Mouse (Mus musculus) 3134 (cell line): ENCODE results near the gene Gm49721.
"Not testable (repeated sequence)": the region's sequence is repeated elsewhere in the genome, so short reads cannot be mapped to it uniquely, and the experiment has no call there.

Source experiments
- DNase-seq: peaks from one replicate; pipeline ENCODE4 v3.0.0-alpha.2; 2011; ENCODE audit warnings: low spot score; ENCODE audit not compliant: insufficient read length; ENCODE audit errors: extremely low read depth

Gene Gm49721

DNA sequence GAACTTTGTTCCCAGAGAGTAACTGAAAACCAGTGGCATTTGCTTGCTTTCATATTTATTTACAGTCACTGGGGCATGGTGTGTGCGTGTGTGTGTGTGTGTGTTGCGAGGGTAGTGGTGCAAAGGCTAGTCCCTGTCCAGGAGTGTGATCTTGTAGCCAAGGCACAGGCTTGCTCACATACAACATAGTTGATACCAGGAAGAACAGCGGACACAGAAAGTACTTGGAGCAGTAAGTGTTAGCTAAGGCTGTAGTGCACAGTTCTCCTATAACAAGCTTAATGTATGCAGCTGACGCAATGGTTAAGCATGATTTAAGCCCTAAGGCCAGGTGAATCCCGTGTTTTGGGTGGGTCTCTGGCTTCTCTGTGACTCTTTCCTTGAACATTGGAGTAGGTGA lies 676 bp downstream of the Gm49721 start:
- DNase-seq: peak; percentile 19

GRCm38 (mm10) chr17:6980144-6980543 lies 1.4 kb downstream of the Gm49721 start:
- DNase-seq: not testable (repeated sequence)

DNA sequence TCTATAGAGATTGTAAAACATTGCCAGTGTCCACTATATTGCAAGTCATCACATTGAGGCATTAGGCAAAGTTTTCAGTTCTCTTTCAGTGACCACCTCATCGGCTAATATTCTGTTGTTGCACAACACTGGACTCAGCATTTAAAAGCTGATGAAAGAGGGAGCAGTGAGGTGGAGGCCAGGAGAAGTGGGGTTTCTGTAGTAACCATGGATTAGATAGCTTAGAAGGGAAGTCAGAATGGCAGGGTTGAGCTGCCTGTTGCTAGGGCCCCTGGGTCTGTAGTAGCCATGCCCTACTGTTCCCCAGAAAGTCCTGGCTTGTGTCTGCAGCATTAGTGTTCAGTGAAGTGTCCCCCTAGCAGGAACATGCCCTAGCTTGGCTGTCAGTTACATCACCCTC lies 7.4 kb downstream of the Gm49721 start:
- not testable (repeated sequence) for DNase-seq

DNA sequence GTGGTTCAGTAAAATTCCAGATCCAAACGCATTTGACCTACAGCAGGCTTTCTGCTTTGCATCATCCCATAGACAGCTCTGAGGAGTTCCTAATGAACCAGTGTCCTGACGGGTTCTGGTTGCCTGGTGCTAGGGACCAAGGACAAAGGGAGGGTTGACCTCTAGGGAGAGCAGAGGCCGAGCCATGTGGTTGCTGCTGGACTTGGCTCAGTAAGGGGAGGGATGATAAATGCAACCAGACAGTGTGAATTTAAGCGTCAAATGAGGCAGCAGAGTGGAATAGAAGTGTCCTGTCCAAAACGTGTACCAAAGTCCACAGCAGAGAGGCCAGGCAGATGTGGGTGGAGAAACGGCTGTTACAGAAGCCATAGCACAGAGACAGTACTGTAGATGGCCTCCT lies 16.8 kb downstream of the Gm49721 start:
- not testable (repeated sequence) for DNase-seq

DNA sequence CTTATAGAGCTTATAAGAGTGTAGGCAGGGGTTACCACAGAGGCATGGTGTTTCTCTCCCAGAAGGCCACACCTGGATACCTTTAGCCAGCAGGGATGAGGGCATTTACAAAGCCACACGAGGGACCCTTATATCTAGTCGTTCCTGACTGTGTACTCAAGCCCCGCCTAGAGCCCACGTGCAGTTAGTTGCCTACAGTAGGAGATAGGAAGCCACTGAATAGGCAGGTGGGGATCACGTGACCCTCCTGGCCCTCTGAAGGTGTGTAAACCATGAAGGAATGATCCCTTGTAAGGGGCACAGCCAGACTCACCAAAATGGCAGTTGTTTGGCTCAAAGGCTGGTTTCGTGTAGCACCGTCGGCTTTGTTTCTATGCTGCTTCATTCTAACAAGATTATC lies 18.1 kb downstream of the Gm49721 start:
- DNase-seq: not testable (repeated sequence)

- DNase-seq: not testable (repeated sequence)
These were observed 19.2 kb downstream of the Gm49721 start for GRCm38 (mm10) chr17:6997778-6998490.

DNA sequence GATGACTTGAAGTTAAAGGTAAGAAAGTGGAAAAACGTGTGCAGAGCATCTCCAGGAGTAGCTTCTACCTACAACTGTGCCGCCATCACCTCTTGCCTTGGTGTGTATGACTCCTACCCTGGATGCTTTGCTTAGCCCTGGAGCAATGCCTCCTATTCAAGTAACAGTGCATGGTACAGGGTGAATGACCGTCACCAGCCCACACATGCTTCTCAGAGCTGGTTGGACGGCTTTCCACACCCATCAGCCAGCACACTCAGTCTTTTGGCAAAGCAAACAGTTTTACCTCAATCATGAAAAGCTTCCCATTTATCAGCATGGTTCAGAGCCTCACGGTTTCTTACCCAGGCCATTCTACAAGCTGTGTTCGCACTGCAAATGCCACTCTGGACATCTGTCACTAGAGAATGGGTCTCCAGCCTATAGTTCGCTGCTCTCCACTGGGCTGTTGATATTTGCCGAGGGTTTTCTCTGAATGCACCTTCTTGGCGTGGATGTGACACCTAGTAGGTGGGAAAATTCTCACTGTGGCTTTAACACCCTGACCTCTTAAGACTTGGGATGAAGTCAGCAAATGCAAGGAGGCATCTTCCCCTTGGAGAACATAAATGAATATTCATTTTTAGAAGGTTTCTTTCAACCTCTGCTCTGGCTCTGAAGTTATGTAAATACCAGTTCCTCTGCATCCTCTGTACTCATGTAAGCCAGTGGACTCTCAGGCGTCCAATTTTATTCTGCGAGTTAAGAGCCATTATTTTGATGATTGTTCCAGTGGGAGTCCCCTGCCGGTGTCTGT lies 23.3 kb downstream of the Gm49721 start:
- not testable (repeated sequence) for DNase-seq

- DNase-seq: not testable (repeated sequence)
These were observed 24.7 kb downstream of the Gm49721 start for GRCm38 (mm10) chr17:7003392-7003791.

GRCm38 (mm10) chr17:7005646-7006045 lies 26.9 kb downstream of the Gm49721 start:
- DNase-seq: not testable (repeated sequence)

GRCm38 (mm10) chr17:7008885-7009284 lies 30.2 kb downstream of the Gm49721 start:
- not testable (repeated sequence) for DNase-seq

- DNase-seq: not testable (repeated sequence)
These were observed 30.7 kb downstream of the Gm49721 start for GRCm38 (mm10) chr17:7009440-7009839.

GRCm38 (mm10) chr17:7009901-7010300 lies 31.2 kb downstream of the Gm49721 start:
- DNase-seq: not testable (repeated sequence)

GRCm38 (mm10) chr17:7014190-7014589 lies 35.5 kb downstream of the Gm49721 start:
- not testable (repeated sequence) for DNase-seq

DNA sequence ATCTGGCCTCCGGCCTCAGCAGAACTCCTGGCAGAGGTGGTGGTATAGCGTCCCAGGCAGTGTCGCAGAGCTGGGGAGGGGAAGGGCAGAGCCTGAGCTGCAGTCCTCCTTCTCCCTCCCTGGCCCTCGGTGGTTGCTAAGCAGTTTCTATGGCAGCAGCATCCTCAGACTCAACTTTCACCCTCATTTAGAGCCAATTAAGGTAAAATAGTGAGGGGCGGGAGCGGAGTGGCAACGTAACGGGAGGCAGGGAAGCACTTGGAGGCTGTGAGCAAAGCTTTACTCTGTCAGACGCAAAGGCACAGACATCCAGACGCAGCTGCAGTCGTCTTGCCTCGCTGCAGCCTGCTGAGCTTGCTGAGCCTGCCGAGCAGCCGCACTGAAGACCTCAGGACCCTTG lies 46.6 kb downstream of the Gm49721 start, which contains the start of gene Gm1604a:
Gene Gm1604a, plus strand, starts transcription at position 312 of the 400 bp plus-strand sequence.
- not testable (repeated sequence) for DNase-seq

- not testable (repeated sequence) for DNase-seq
These were observed 47.2 kb downstream of the Gm49721 start for GRCm38 (mm10) chr17:7025764-7026346.

GRCm38 (mm10) chr17:7030204-7030603 lies 51.5 kb downstream of the Gm49721 start:
- DNase-seq: not testable (repeated sequence)

- peak; percentile 34 for DNase-seq
These were observed 52.0 kb downstream of the Gm49721 start for GRCm38 (mm10) chr17:7030622-7031174.

DNA sequence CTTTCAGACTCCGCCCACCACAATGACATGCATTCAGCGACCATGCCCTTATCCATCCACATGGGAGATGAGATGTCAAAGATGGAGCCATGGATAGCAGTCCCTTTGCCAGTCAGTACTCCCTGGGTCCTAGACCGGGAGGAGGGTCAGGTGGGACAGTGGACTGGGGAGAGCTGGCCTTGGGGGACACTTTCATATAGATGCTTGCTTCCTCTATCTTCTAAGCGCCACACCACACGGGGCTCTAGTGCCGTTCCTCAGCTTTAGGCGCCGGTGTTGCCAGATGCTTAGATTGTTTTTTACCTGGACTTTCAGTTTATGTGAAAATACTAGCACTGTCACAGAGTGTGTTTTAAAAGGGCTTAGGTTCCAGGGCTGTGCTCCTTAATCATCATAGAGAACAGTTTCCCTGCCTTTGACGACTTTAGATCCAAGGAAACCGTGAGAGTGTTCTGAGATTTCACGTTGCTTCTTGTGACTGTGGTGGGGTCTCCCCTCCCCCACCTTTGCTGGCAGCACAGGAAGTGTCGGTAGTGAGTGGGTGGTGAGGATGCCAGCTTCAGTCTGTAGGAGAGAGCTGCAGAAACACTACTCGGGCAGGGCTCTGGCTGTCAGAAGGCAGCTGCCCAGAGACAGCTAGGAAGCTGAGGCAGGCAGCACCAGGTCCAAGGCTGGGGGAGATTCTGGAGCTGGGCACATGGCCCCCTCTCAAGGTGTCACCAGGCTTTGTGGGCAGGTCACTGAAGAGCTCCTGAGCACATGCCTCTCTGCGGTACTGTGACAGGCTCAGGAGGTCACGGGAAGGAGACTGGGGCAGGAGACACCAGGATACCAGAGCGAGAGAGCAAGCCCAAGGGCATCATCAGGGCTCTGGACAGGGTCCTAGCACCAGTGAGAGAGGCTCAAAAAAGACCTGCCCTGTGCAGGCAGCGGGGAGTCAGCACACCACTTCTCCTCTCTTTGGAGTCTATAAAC lies 54.8 kb downstream of the Gm49721 start:
- not testable (repeated sequence) for DNase-seq

GRCm38 (mm10) chr17:7068997-7069539 lies 90.4 kb downstream of the Gm49721 start:
- not testable (repeated sequence) for DNase-seq
